Mouse (Mus musculus): Measurements from ENCODE around the gene Rasgef1b.

- TF ChIP-seq POLR2A (IDR thresholded peaks at IDR 0.05; ENCODE audit: borderline replicate concordance, control insufficient read depth, low read depth, low read length) (no peak), CTCF (IDR thresholded peaks at IDR 0.05; ENCODE audit: control insufficient read depth, insufficient read depth, low read length) (no peak)
Observed at GRCm38 (mm10) chr5:99480078-99481031, 248.5 kb downstream of the Rasgef1b start.
